ENCODE assay signal across 13 mouse cellular contexts in the genomic region with DNA sequence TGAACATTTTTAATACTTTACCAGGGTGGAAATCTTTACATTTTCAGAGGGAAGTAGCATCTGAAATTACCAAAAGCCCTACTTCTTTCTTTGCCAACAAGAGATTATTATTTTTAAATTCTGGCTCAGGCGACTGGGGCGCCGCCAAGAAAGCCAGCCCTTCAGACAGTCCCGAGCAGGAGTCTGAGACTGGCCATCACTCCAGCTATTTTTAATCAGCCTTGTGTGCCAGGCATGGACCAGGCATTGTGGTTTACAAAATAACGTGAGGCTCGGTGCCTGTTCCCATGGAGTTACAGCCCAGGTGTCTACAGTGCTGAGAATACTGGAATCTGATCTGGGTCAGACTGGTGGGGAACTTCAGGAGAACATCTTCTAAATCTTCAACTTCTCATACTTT. TPM values are rescaled to one million over a fixed set of nuclear protein-coding genes. Genes with fewer than 3 reads are reported as not detected.
A peak's percentile ranks its signal among the peaks of the same experiment; 100 is the strongest.
DNase-seq lines count a peak whose midpoint lies in the region; ATAC-seq lines count a peak whose summit lies in the region.
"Had no signal": no experiment of that assay in that cellular context is flagged by ENCODE, and none has a peak within 500 bp of the region (broad histone marks: within the 10 kb centered on the region; RNA-seq: fewer than 3 reads in every experiment).

No protein-coding gene starts in this region.

- H3K9ac ChIP-seq in midbrain, embryonic 16.5 days (ENCODE audit: low read depth, low read length) = no peak overlapping the region
- H3K9ac ChIP-seq in kidney, embryonic 16.5 days (replicated peaks; ENCODE audit: low read length) = no peak overlapping the region
- H3K9ac ChIP-seq: forebrain, postnatal 0 days; hindbrain, embryonic 15.5 days had no signal

- ATAC-seq in cerebellum, adult (ENCODE audit: insufficient number of reproducible peaks, low FRiP score, low TSS enrichment) = peak; percentile 69
- peak; percentile 18; the same call in 1 of the 2 replicates for ATAC-seq in midbrain, embryonic 16.5 days
- no peak for ATAC-seq in kidney, embryonic 16.5 days (ENCODE audit: low FRiP score, low TSS enrichment)
- no peak for ATAC-seq in frontal cortex, adult (ENCODE audit: low TSS enrichment)

- no peaks in the 10 kb centered on the region for H3K9me3 ChIP-seq in midbrain, embryonic 16.5 days (replicated peaks; ENCODE audit: control insufficient read depth, low read length, poor library complexity, severe bottlenecking)
- no peaks in the 10 kb centered on the region for H3K9me3 ChIP-seq in midbrain, embryonic 10.5 days (replicated peaks)
- no peaks in the 10 kb centered on the region for H3K9me3 ChIP-seq in heart, embryonic 10.5 days
- no peaks in the 10 kb centered on the region for H3K9me3 ChIP-seq in kidney, embryonic 16.5 days (ENCODE audit: low read length)
- H3K9me3 ChIP-seq: hindbrain, embryonic 15.5 days had no signal

- peaks cover 2% of the 10 kb centered on the region; the same call in 1 of the 2 replicates for H3K4me1 ChIP-seq in midbrain, embryonic 16.5 days (ENCODE audit: control insufficient read depth, insufficient read depth, low read length)
- peaks cover 18% of the 10 kb centered on the region for H3K4me1 ChIP-seq in midbrain, embryonic 10.5 days
- peaks cover 12% of the 10 kb centered on the region; the same call in 1 of the 2 replicates for H3K4me1 ChIP-seq in heart, embryonic 10.5 days
- 0 out of 2 replicates have a peak, but pooled peaks cover 3% of the 10 kb centered on the region for H3K4me1 ChIP-seq in kidney, embryonic 16.5 days (ENCODE audit: insufficient read depth, low read length)
- H3K4me1 ChIP-seq: hindbrain, embryonic 15.5 days had no signal

- no peak overlapping the region for H3K4me2 ChIP-seq in midbrain, embryonic 16.5 days (ENCODE audit: low read length)
- H3K4me2 ChIP-seq in kidney, embryonic 16.5 days (replicated peaks; ENCODE audit: low read depth, low read length) = no peak overlapping the region
- H3K4me2 ChIP-seq: hindbrain, embryonic 15.5 days had no signal

- H3K27me3 ChIP-seq in midbrain, embryonic 16.5 days (ENCODE audit: control insufficient read depth, insufficient read depth, low read depth, low read length) = no peaks in the 10 kb centered on the region
- no peaks in the 10 kb centered on the region for H3K27me3 ChIP-seq in midbrain, embryonic 10.5 days (ENCODE audit: low read depth, poor library complexity, severe bottlenecking)
- no peaks in the 10 kb centered on the region for H3K27me3 ChIP-seq in heart, embryonic 10.5 days (ENCODE audit: insufficient read depth, poor library complexity, severe bottlenecking)
- no peaks in the 10 kb centered on the region for H3K27me3 ChIP-seq in kidney, embryonic 16.5 days (ENCODE audit: insufficient read depth, low read length)
- H3K27me3 ChIP-seq: hindbrain, embryonic 15.5 days had no signal

- H3K27ac ChIP-seq in midbrain, embryonic 16.5 days (ENCODE audit: low read length) = no peak overlapping the region
- no peak overlapping the region for H3K27ac ChIP-seq in midbrain, embryonic 10.5 days (replicated peaks)
- H3K27ac ChIP-seq in heart, embryonic 10.5 days = peak overlapping the region; percentile 36; the same call in 1 of the 2 replicates
- no peak overlapping the region for H3K27ac ChIP-seq in kidney, embryonic 16.5 days (ENCODE audit: low read length)
- H3K27ac ChIP-seq: hindbrain, embryonic 15.5 days had no signal

- H3K36me3 ChIP-seq in midbrain, embryonic 16.5 days (ENCODE audit: control insufficient read depth, insufficient read depth, low read length) = no peaks in the 10 kb centered on the region
- no peaks in the 10 kb centered on the region for H3K36me3 ChIP-seq in midbrain, embryonic 10.5 days
- no peaks in the 10 kb centered on the region for H3K36me3 ChIP-seq in heart, embryonic 10.5 days
- H3K36me3 ChIP-seq in kidney, embryonic 16.5 days (ENCODE audit: insufficient read depth, low read length) = no peaks in the 10 kb centered on the region
- H3K36me3 ChIP-seq: hindbrain, embryonic 15.5 days had no signal

- 74% methylated on average over 6 of the region's 6 CpGs for WGBS in midbrain, embryonic 16.5 days
- 88% methylated on average over 6 of the region's 6 CpGs for WGBS in midbrain, embryonic 10.5 days
- WGBS in heart, embryonic 10.5 days = 58% methylated on average over 6 of the region's 6 CpGs
- 92% methylated on average over 6 of the region's 6 CpGs for WGBS in kidney, embryonic 16.5 days

- no peak overlapping the region for H3K4me3 ChIP-seq in midbrain, embryonic 16.5 days (ENCODE audit: low read depth, low read length)
- H3K4me3 ChIP-seq in midbrain, embryonic 10.5 days = no peak overlapping the region
- H3K4me3 ChIP-seq in heart, embryonic 10.5 days = no peak overlapping the region
- no peak overlapping the region for H3K4me3 ChIP-seq in kidney, embryonic 16.5 days (ENCODE audit: low read length)
- H3K4me3 ChIP-seq: hindbrain, embryonic 15.5 days had no signal

- no peak for DNase-seq in cerebellum, postnatal 4 days (ENCODE audit: low spot score in 2 of 2)
- DNase-seq in midbrain, embryonic 10.5 days (ENCODE audit: low spot score) = no peak
- no peak for DNase-seq in heart, embryonic 10.5 days (ENCODE audit: low spot score)
- no peak for DNase-seq in lung, adult 18-20 months
- DNase-seq: forebrain, postnatal 0 days; kidney, postnatal 10 days; liver; lung, postnatal 36 days had no signal

RNA-seq across cellular contexts. Expression of a gene that starts 58.5 kb away (rescaled TPM):
- polyA plus RNA-seq in midbrain, embryonic 16.5 days (2015; fragmentation: Nextera tagmentation; extraction: Ambion mirVana) = 35.8 and 37.3 TPM in 2 replicates
- 3.9 and 5.1 TPM in 2 replicates for polyA plus RNA-seq in midbrain, embryonic 10.5 days (2016; fragmentation: Nextera tagmentation; extraction: Ambion mirVana)
- 49.8 and 63.3 TPM in 2 replicates for polyA plus RNA-seq in heart, embryonic 10.5 days (2016; fragmentation: Nextera tagmentation; extraction: Ambion mirVana)
- 34.4 and 35.6 TPM in 2 replicates for polyA plus RNA-seq in kidney, embryonic 16.5 days (2015; fragmentation: Nextera tagmentation; extraction: Ambion mirVana)

Comparison
In these comparisons a context has a peak if more than half of its experiments do, and no peak if none do; other contexts are left out.
1. ATAC-seq: peak in cerebellum, adult (single experiment) and midbrain, embryonic 16.5 days (single experiment); none in kidney, embryonic 16.5 days (single experiment) and frontal cortex, adult (single experiment).